Mouse (Mus musculus) spleen, adult 2 months (tissue): Measurements from ENCODE around the gene Tepp.

Source experiments
- CTCF ChIP-seq: fragments of 200-500 bp; IDR thresholded peaks from 2 replicates; pipeline ENCODE4 v1.5.1; 2011; ENCODE audit warnings: mild to moderate bottlenecking, inconsistent platforms; ENCODE audit not compliant: insufficient read depth, insufficient read length, insufficient replicate concordance; ENCODE audit errors: extremely low read depth
- POLR2A ChIP-seq: fragments of 200-500 bp; IDR thresholded peaks from 2 replicates; pipeline ENCODE4 v1.6.1; 2011; ENCODE audit warnings: low read depth, low read length, inconsistent platforms

GRCm38 (mm10) chr8:95324646-95325045, 14.3 kb downstream of the Tepp start:
- TF ChIP-seq POLR2A (no peak), CTCF (no peak)
